Mouse (Mus musculus): Measurements from ENCODE around the gene Twf2.

The Twf2 gene

GRCm38 (mm10) chr9:106211680-106212593 is 9.0 kb downstream of the Twf2 start:
- peak; percentile 77 to 84 for DNase-seq

GRCm38 (mm10) chr9:106212594-106212981 is 9.7 kb downstream of the Twf2 start:
- no peak for DNase-seq

- no peak for DNase-seq
Observed at GRCm38 (mm10) chr9:106215341-106216125, 12.6 kb downstream of the Twf2 start.

GRCm38 (mm10) chr9:106216971-106217370 is 14.1 kb downstream of the Twf2 start:
- no peak for DNase-seq

- DNase-seq, result no peak
Observed at GRCm38 (mm10) chr9:106220894-106221523, 18.1 kb downstream of the Twf2 start.

- peak; percentile 58 to 67 for DNase-seq
Observed at GRCm38 (mm10) chr9:106222261-106222851, 19.4 kb downstream of the Twf2 start, which contains the start of gene Tlr9. Gene Tlr9 (plus strand): TSS chr9:106222598.

GRCm38 (mm10) chr9:106222994-106223393 is 20.1 kb downstream of the Twf2 start:
- DNase-seq, result peak in 1 of 2 experiments; percentile 51

GRCm38 (mm10) chr9:106225469-106226150 is 22.7 kb downstream of the Twf2 start:
- DNase-seq, result no peak

GRCm38 (mm10) chr9:106226151-106226682 is 23.3 kb downstream of the Twf2 start:
- DNase-seq, result no peak

GRCm38 (mm10) chr9:106227790-106228429 is 25.0 kb downstream of the Twf2 start:
- no peak for DNase-seq

- DNase-seq, result peak; percentile 38 to 53
Observed at GRCm38 (mm10) chr9:106230051-106230733, 27.3 kb downstream of the Twf2 start.

- DNase-seq, result peak in 1 of 2 experiments; percentile 35
Observed at GRCm38 (mm10) chr9:106230734-106231106, 27.8 kb downstream of the Twf2 start.

GRCm38 (mm10) chr9:106231220-106231619 is 28.3 kb downstream of the Twf2 start:
- no peak for DNase-seq

GRCm38 (mm10) chr9:106231816-106232215 is 28.9 kb downstream of the Twf2 start:
- no peak for DNase-seq

GRCm38 (mm10) chr9:106232956-106233355 is 30.0 kb downstream of the Twf2 start:
- no peak for DNase-seq

GRCm38 (mm10) chr9:106233953-106234352 is 31.0 kb downstream of the Twf2 start:
- DNase-seq, result no peak

- DNase-seq, result no peak
Observed at GRCm38 (mm10) chr9:106235194-106235830, 32.4 kb downstream of the Twf2 start.

GRCm38 (mm10) chr9:106236156-106236817 is 33.4 kb downstream of the Twf2 start:
- no peak for DNase-seq

GRCm38 (mm10) chr9:106236818-106237211 is 33.9 kb downstream of the Twf2 start:
- DNase-seq, result no peak

GRCm38 (mm10) chr9:106237401-106237800 is 34.5 kb downstream of the Twf2 start:
- no peak for DNase-seq

Data from spleen, adult 18-20 months (tissue).